11 mouse cellular contexts compared by ENCODE assay signal in genomic region chr5:143980858-143981257, GRCm38 (mm10). TPM values are rescaled to one million over a fixed set of nuclear protein-coding genes. Genes with fewer than 3 reads are reported as not detected.
DNase-seq lines count a peak whose midpoint lies in the region; ATAC-seq lines count a peak whose summit lies in the region.
"Had no signal": no experiment of that assay in that cellular context is flagged by ENCODE, and none has a peak within 500 bp of the region (broad histone marks: within the 10 kb centered on the region; RNA-seq: fewer than 3 reads in every experiment).

No protein-coding gene starts in this region.

- WGBS in kidney, embryonic 16.5 days = 22% methylated on average over 9 of the region's 9 CpGs

- 0 out of 2 replicates have a peak, but pooled peaks have one; percentile 54 for ATAC-seq in kidney, embryonic 16.5 days (ENCODE audit: low FRiP score, low TSS enrichment)
- ATAC-seq in monocyte, adult 5-6 weeks (replicated peaks; ENCODE audit: insufficient number of reproducible peaks, low FRiP score, low TSS enrichment, poor library complexity, severe bottlenecking) = no peak
- ATAC-seq in megakaryocyte, adult 5-6 weeks (ENCODE audit: poor library complexity, severe bottlenecking) = no peak

- intact Hi-C loops in left cerebral cortex, postnatal 4 days (cut with DNase I) = no loop called here

- H3K9ac ChIP-seq in kidney, embryonic 16.5 days (replicated peaks; ENCODE audit: low read length) = no peak overlapping the region

- H3K4me3 ChIP-seq in kidney, embryonic 16.5 days (ENCODE audit: low read length) = no peak overlapping the region

- no peaks in the 10 kb centered on the region for H3K4me1 ChIP-seq in kidney, embryonic 16.5 days (ENCODE audit: insufficient read depth, low read length)

- no peak overlapping the region for H3K4me2 ChIP-seq in kidney, embryonic 16.5 days (replicated peaks; ENCODE audit: low read depth, low read length)

- no peak overlapping the region for H3K27ac ChIP-seq in kidney, embryonic 16.5 days (ENCODE audit: low read length)

- no peaks in the 10 kb centered on the region for H3K27me3 ChIP-seq in kidney, embryonic 16.5 days (ENCODE audit: insufficient read depth, low read length)

- peaks cover 9% of the 10 kb centered on the region; the same call in 1 of the 2 replicates for H3K36me3 ChIP-seq in kidney, embryonic 16.5 days (ENCODE audit: insufficient read depth, low read length)

- H3K9me3 ChIP-seq in kidney, embryonic 16.5 days (ENCODE audit: low read length) = no peaks in the 10 kb centered on the region

- DNase-seq in left cerebral cortex, postnatal 4 days = peak; percentile 12
- DNase-seq in left cerebral cortex, adult 9 months (ENCODE audit: low spot score in 2 of 2) = no peak
- peak; percentile 43 for DNase-seq in forelimb bud, embryonic 11.5 days (ENCODE audit: low read depth, low spot score)
- peak; percentile 57 for DNase-seq in retina, embryonic 14.5 days (ENCODE audit: low spot score)
- DNase-seq: lung, adult 2 months; thymus, postnatal 36 days had no signal

RNA-seq across cellular contexts. Expression of gene Ccz1, which starts 33.8 kb away (rescaled TPM):
- 10 to 100 TPM; 60.2 to 67.6 TPM for total RNA-seq in left cerebral cortex, postnatal 4 days (2021)
- 86.7 and 89.2 TPM in 2 replicates for polyA plus RNA-seq in kidney, embryonic 16.5 days (2015; fragmentation: Nextera tagmentation; extraction: Ambion mirVana)
- 75.1 to 99.1 TPM (median 81.7 TPM) in 3 replicates for total RNA-seq in monocyte, adult 5-6 weeks (2017)
- 79.6 and 85.3 TPM in 2 replicates for total RNA-seq in megakaryocyte, adult 5-6 weeks (2015)
- 98.3 and 103 TPM in 2 replicates for total RNA-seq in megakaryocyte, adult 5-6 weeks (2017)

RNA-seq across cellular contexts. Expression of gene Ocm, which starts 45.6 kb away (rescaled TPM):
- total RNA-seq in left cerebral cortex, postnatal 4 days (2021) = under 1 TPM in 1 of 2 experiments, not detected in 1; 0.93 TPM
- polyA plus RNA-seq in kidney, embryonic 16.5 days (2015; fragmentation: Nextera tagmentation; extraction: Ambion mirVana) = 3.2 and 5.6 TPM in 2 replicates
- total RNA-seq in monocyte, adult 5-6 weeks (2017) = not detected in 3 replicates
- 0.36 TPM in 1 of 2 replicates, not detected in the other for total RNA-seq in megakaryocyte, adult 5-6 weeks (2015)
- not detected in 2 replicates for total RNA-seq in megakaryocyte, adult 5-6 weeks (2017)
- total RNA-seq: layer of hippocampus, adult 18-20 months; MEL had no signal
- polyA plus RNA-seq: lung, adult 2 months had no signal

RNA-seq across cellular contexts. Expression of gene Rsph10b, which starts 48.0 kb away (rescaled TPM):
- 1 to 10 TPM; 4.7 to 6.0 TPM for total RNA-seq in left cerebral cortex, postnatal 4 days (2021)
- polyA plus RNA-seq in kidney, embryonic 16.5 days (2015; fragmentation: Nextera tagmentation; extraction: Ambion mirVana) = 0.45 and 0.73 TPM in 2 replicates
- total RNA-seq in monocyte, adult 5-6 weeks (2017) = 0.29 to 1.9 TPM (median 0.32 TPM) in 3 replicates
- 0.46 TPM in 1 of 2 replicates, not detected in the other for total RNA-seq in megakaryocyte, adult 5-6 weeks (2015)
- 0.33 TPM in 1 of 2 replicates, not detected in the other for total RNA-seq in megakaryocyte, adult 5-6 weeks (2017)

RNA-seq across cellular contexts. Expression of gene Gm42421, which starts 52.9 kb away (rescaled TPM):
- 1 to 10 TPM; 1.9 to 2.1 TPM for total RNA-seq in left cerebral cortex, postnatal 4 days (2021)
- polyA plus RNA-seq in kidney, embryonic 16.5 days (2015; fragmentation: Nextera tagmentation; extraction: Ambion mirVana) = 0.67 TPM in 1 of 2 replicates, not detected in the other
- total RNA-seq in monocyte, adult 5-6 weeks (2017) = 2.9 TPM in 1 of 3 replicates, not detected in the others
- not detected in 2 replicates for total RNA-seq in megakaryocyte, adult 5-6 weeks (2015)
- total RNA-seq in megakaryocyte, adult 5-6 weeks (2017) = 0.84 TPM in 1 of 2 replicates, not detected in the other
- polyA plus RNA-seq: lung, adult 2 months had no signal

Comparison
In these comparisons a context has a peak if more than half of its experiments do, and no peak if none do; other contexts are left out.
1. DNase-seq: peak in left cerebral cortex, postnatal 4 days (single experiment), forelimb bud, embryonic 11.5 days (single experiment) and retina, embryonic 14.5 days (single experiment); none in left cerebral cortex, adult 9 months (0 of 2).